Mouse (Mus musculus) spleen, postnatal 10 days (tissue): ENCODE measurements around the gene Nkiras1.
A peak's percentile ranks its signal among the peaks of the same experiment; 100 is the strongest.

Experiments used
- DNase-seq, 2 experiments: peaks; one replicate each; pipeline ENCODE4 v3.0.0; 2021 to 2022; ENCODE audit warnings: low spot score in 2 of 2

The Nkiras1 gene

GRCm38 (mm10) chr14:18274526-18274925, 3.6 kb downstream of the Nkiras1 start:
- DNase-seq = no peak

GRCm38 (mm10) chr14:18280375-18280774, 9.4 kb downstream of the Nkiras1 start:
- no peak for DNase-seq

GRCm38 (mm10) chr14:18284581-18284980, 13.6 kb downstream of the Nkiras1 start:
- no peak for DNase-seq

GRCm38 (mm10) chr14:18285476-18285875, 14.5 kb downstream of the Nkiras1 start:
- DNase-seq = no peak

GRCm38 (mm10) chr14:18286441-18286840, 15.5 kb downstream of the Nkiras1 start:
- DNase-seq = no peak

- DNase-seq = no peak
These were observed 16.5 kb downstream of the Nkiras1 start for GRCm38 (mm10) chr14:18287391-18287790.

- no peak for DNase-seq
These were observed 21.2 kb downstream of the Nkiras1 start for GRCm38 (mm10) chr14:18292111-18292510.

GRCm38 (mm10) chr14:18292578-18292977, 21.6 kb downstream of the Nkiras1 start:
- DNase-seq = no peak

- no peak for DNase-seq
These were observed 26.5 kb downstream of the Nkiras1 start for GRCm38 (mm10) chr14:18297441-18297840.

GRCm38 (mm10) chr14:18298874-18299273, 27.9 kb downstream of the Nkiras1 start:
- DNase-seq = no peak

GRCm38 (mm10) chr14:18300676-18301075, 29.7 kb downstream of the Nkiras1 start:
- DNase-seq = no peak

- DNase-seq = no peak
These were observed 30.7 kb downstream of the Nkiras1 start for GRCm38 (mm10) chr14:18301591-18301990.

- no peak for DNase-seq
These were observed 31.8 kb downstream of the Nkiras1 start for GRCm38 (mm10) chr14:18302750-18303149.

GRCm38 (mm10) chr14:18303262-18303661, 32.3 kb downstream of the Nkiras1 start:
- DNase-seq = no peak

- no peak for DNase-seq
These were observed 33.2 kb downstream of the Nkiras1 start for GRCm38 (mm10) chr14:18304165-18304564.

GRCm38 (mm10) chr14:18317457-18318411, 46.8 kb downstream of the Nkiras1 start:
- no peak for DNase-seq

GRCm38 (mm10) chr14:18326968-18327672, 56.2 kb downstream of the Nkiras1 start:
- peak; percentile 9 to 24 for DNase-seq

GRCm38 (mm10) chr14:18330789-18331692, 60.1 kb downstream of the Nkiras1 start:
- DNase-seq = peak; percentile 19 to 46

GRCm38 (mm10) chr14:18331693-18332131, 60.8 kb downstream of the Nkiras1 start, which contains the start of gene Ube2e1:
Gene Ube2e1, minus strand, starts transcription at chr14:18331859.
- peak; percentile 52 to 72 for DNase-seq
